Mouse (Mus musculus): Measurements from ENCODE around the gene Olfr38. TPM values are rescaled to one million over a fixed set of nuclear protein-coding genes. Genes with fewer than 3 reads are reported as not detected.

Olfr38 gene
- not detected for total RNA-seq (2022)

- DNase-seq (ENCODE audit: low spot score), result no peak
Measured at GRCm38 (mm10) chr6:42756104-42756503, at the start of gene Olfr38. TSS of gene Olfr38 (plus strand) at chr6:42756404.

DNA sequence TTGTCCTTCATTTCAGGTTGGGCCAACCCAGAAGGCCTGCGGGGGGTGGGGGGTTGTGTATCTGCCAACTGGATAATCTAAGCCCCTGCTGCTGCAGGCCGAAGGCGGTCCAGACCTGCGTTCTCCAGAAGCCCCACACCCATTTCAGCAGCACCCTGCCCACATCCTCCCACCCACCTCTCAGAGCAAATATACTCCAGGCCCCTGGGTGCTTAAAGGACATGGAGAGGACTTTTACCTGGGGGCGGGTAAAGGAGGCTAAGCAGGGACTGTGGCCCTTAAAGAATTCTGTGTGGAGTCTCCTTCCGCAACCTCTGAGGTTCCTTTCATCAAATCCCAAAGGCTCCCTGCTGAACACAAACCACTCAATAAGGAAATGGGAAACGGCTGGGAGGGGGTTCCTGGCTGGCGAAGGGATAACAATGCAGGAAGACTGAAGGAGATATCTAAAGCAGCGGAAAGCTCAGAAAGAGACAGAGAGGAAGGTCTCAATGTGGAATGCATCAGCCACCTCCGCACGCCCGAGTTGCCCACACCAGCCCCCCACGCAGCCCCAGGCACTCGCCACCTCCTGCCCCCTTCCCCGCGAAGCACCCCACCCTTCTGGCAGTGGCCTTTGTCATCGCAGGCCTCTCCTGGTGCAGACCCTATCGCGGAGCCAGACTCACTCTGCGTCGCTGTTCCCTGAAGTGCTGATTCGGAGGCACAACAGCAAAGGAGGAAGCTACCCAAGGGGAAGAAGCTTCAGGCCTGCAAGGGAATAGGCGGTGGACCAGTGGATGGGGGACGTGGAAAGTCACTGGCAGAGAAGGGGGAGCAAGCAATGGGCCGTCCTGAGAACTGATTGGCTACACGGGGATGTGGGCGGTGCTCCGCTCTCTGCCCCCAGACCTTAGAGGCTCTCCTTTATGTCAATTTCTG lies 46.7 kb upstream of the Olfr38 start, which contains the start of gene Tcaf1:
Tcaf1 (minus strand) TSS at position 798 of the 921 bp plus-strand sequence.
- peak; percentile 74 for DNase-seq (ENCODE audit: low spot score)

- DNase-seq (ENCODE audit: low spot score), result no peak
Measured at GRCm38 (mm10) chr6:42714668-42715067, 41.5 kb upstream of the Olfr38 start.

- no peak for DNase-seq (ENCODE audit: low spot score)
Measured at GRCm38 (mm10) chr6:42717973-42718372, 38.2 kb upstream of the Olfr38 start.

DNA sequence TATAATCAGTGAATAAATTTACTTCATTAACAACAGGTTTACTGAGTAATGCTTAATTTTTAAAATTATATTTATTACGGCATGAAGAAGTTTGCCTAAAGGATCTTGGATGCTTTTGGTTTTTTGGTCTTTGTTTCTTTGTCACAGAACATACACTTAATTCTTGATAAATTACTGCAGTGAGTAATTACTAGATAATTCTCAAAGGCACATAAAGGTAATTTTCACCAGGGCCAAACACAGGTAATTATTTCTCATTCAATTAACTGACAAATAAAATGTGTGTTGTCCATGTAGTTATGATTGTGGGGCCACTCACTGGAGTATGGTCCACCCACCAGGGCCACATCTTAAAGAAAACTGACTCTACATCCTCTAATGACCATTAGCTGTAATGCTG lies 17.1 kb upstream of the Olfr38 start, which contains the start of gene Olfr453:
Olfr453 (plus strand) TSS at position 301 of the 400 bp plus-strand sequence.
- DNase-seq (ENCODE audit: low spot score), result no peak

DNA sequence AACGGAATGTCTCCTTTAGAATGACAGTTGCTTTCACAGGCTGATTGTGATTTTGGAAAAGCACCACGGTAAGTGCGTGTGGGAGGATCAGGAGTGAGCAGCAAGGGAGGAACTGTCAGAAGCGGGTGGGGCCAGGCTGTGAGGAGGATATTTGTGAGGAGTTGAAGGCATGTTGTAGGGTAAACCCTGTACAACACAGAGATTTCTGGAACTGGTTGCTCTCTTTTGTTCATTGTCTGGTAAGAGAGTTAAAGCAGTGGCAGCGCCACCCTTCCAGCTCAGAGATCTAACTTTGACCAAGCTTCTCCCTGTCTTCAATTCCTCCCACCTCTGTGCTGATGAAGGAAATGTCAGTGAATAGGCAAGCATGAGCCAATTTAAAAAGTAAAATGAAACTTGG lies 13.9 kb upstream of the Olfr38 start:
- no peak for DNase-seq (ENCODE audit: low spot score)

DNA sequence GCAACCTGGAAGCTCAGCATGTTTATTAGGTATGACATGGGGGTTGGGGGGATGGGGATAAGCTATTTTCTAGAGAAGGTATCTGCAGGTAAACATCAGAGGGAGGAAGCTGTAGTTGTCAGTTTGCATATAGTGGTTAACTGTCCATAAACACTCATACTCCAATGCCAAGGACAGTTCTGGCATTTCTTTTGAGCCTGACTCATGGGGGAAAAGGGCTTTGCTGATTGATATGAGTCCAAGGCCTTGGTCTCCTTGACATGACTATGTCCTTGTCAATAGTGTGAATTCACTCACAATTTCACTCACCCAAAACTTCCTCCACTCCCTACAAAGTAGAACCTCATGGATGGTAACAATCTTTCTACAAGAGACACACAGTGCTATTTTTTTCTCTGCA lies 8.4 kb upstream of the Olfr38 start:
- DNase-seq (ENCODE audit: low spot score), result no peak

- DNase-seq (ENCODE audit: low spot score), result no peak
Measured at GRCm38 (mm10) chr6:42777066-42777465, 20.9 kb downstream of the Olfr38 start.

DNA sequence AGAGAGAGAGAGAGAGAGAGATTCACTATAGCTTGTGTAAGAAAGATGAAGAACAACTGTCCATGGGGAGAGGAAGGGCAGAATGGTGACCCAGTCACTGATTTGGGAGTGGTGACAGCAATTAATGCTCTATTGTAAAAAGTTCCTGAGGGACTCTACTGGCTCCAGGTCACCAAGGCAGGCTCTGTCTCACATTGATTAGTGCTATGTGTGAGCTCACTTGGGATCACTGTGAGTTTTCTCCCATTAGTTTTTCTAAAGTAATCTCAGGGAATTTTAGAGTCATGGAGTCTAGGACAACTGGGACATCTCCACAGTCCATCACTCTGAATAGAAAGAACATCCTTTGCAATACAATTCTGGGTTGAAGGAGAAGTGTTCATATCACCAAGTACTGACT lies 28.6 kb downstream of the Olfr38 start, which contains the start of gene Olfr452:
Olfr452 (plus strand) TSS at position 301 of the 400 bp plus-strand sequence.
- DNase-seq (ENCODE audit: low spot score), result no peak

- no peak for DNase-seq (ENCODE audit: low spot score)
Measured at GRCm38 (mm10) chr6:42790247-42790948, 34.2 kb downstream of the Olfr38 start.

- no peak for DNase-seq (ENCODE audit: low spot score)
Measured at GRCm38 (mm10) chr6:42790949-42791556, 34.8 kb downstream of the Olfr38 start.

DNA sequence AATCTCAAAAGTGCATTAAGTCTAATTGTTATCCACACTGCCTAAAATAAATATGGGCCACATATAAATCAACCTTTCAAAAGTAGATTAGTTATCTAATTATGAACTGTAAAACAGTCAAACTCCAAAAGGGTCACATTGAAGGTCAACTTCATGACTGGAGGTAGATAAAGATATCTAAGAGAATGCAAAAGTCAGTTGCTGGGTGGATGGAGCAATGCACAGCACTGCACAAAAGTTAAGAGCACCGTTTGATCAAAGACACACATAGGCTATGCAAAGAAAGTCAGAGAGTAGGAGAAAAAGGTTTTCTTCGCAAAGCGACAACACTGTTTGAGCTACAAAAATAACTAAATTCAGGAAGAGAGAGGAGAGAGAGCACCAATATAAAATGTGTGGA lies 38.8 kb downstream of the Olfr38 start:
- no peak for DNase-seq (ENCODE audit: low spot score)

GRCm38 (mm10) chr6:42811639-42812038 lies 55.4 kb downstream of the Olfr38 start, which contains the start of gene Olfr450:
TSS of gene Olfr450 (plus strand) at chr6:42811939.
- no peak for DNase-seq (ENCODE audit: low spot score)

Other genes starting within 250 kb of the Olfr38 start
- gene Olfr455, start 208.8 kb upstream of the Olfr38 start, total RNA-seq (2022), result not detected
- gene Tcaf3, start 158.7 kb upstream of the Olfr38 start, total RNA-seq (2022), result not detected
- gene Tcaf2, start 111.2 kb upstream of the Olfr38 start, total RNA-seq (2022), result 1 to 10 TPM; 3.1 to 4.0 (median 3.4) TPM
- 10 to 100 TPM in 1 of 4 experiments, 1 to 10 TPM in 3; 8.0 to 10.5 (median 9.3) TPM for gene Tcaf1, start 46.3 kb upstream of the Olfr38 start, total RNA-seq (2022)
- gene Olfr453, start 17.0 kb upstream of the Olfr38 start, total RNA-seq (2022), result not detected
- gene Olfr452, start 28.7 kb downstream of the Olfr38 start, total RNA-seq (2022), result not detected
- not detected for gene Olfr450, start 55.5 kb downstream of the Olfr38 start, total RNA-seq (2022)
- gene Olfr449, start 78.0 kb downstream of the Olfr38 start, total RNA-seq (2022), result not detected
- not detected for gene Olfr448, start 134.0 kb downstream of the Olfr38 start, total RNA-seq (2022)
- gene Olfr447, start 152.5 kb downstream of the Olfr38 start, total RNA-seq (2022), result not detected
- not detected for gene Olfr446, start 165.0 kb downstream of the Olfr38 start, total RNA-seq (2022)
- not detected for gene Olfr444, start 192.7 kb downstream of the Olfr38 start, total RNA-seq (2022)